Mouse (Mus musculus) thymus, postnatal 36 days (tissue): Measurements from ENCODE around the gene L3mbtl3.

Source experiments
- DNase-seq, 2 experiments: peaks; one replicate each; pipeline ENCODE4 v3.0.0; 2022; ENCODE audit warnings: mixed read lengths in 2 of 2

L3mbtl3 gene

GRCm38 (mm10) chr10:26333966-26334365 is 41.8 kb downstream of the L3mbtl3 start:
- DNase-seq: no peak

DNA sequence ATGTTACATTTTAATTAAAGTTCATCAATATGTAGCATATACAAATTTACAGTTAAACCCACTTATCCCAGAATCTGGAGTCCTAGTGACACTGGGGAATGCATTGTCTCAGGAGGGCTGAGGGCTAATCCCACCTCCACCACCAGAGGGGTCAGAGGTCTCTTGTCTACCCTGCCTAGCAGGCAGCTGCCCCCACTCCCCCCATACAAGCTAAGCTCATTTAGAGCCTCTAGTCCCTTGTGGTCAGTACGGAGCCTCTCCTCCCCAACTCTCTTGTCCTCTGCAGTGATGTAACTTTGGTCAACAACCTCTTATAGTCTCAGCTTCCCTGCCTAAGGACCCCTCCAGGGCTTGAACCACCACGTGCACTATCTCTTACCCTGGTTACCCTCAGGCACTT is 43.0 kb downstream of the L3mbtl3 start:
- DNase-seq: no peak

- DNase-seq: no peak
These were observed 46.9 kb downstream of the L3mbtl3 start for GRCm38 (mm10) chr10:26328843-26329242.

GRCm38 (mm10) chr10:26327691-26328542 is 47.9 kb downstream of the L3mbtl3 start:
- DNase-seq: no peak

GRCm38 (mm10) chr10:26327291-26327690 is 48.5 kb downstream of the L3mbtl3 start:
- no peak for DNase-seq

GRCm38 (mm10) chr10:26325320-26325719 is 50.5 kb downstream of the L3mbtl3 start:
- DNase-seq: peak; percentile 26 to 48

- peak; percentile 40 to 53 for DNase-seq
These were observed 53.3 kb downstream of the L3mbtl3 start for GRCm38 (mm10) chr10:26322344-26323051.

GRCm38 (mm10) chr10:26320679-26321078 is 55.1 kb downstream of the L3mbtl3 start:
- DNase-seq: no peak

DNA sequence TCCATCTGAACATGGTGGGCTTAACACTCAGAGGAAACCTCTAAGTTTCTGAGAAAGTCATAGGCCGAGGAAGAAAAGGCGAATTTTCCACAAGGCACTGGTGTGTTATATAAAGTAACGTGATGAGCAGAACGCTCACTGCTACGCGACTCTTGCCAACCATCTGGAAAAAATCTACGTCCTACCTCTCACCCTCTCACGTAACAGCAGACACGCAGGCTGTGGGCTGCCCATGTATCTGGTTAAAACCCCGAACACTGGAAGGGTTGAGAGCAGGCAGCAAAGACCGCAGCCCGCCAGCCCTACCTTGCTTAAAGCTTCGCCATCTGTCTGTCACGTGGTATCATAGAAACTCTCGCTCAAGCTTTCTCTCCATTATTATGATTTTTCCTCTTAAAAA is 61.4 kb downstream of the L3mbtl3 start:
- DNase-seq: no peak

DNA sequence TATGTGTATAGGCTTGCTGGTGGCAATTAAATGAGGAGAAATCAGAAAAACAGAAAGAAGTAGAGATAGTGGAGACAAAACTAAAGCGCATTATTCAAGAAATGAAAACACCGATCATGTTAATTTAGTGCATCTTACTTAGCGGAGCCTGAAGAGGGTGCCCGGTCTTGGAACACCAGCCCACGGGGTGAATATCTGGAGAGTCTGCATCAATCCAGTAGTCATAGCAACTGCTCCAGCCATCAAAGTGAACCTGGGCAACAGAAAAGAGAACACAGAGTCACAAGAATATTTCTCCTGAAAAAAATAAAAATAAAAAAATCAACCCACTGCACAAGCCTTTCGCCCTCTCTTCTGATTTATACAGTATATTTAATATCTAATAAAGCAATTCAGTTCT is 72.3 kb downstream of the L3mbtl3 start:
- no peak for DNase-seq

DNA sequence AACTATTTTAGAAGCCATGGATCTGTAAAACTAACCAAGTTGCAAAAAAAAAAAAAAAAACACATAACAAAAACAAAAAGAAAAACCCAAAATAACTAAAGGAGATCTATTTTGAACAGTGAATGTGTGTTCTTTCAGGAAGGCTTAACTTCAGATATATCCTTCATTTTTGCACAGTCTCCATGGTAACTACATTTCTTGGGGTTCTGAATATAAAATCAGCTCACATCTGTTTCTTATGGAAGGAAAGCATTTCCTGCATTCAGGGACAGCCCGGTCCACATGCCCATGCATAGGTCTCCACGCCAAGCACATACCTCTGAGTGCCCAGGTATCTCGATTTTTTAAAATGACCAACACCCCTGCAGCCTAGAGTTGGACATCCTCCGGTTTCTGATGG is 73.4 kb downstream of the L3mbtl3 start:
- no peak for DNase-seq

DNA sequence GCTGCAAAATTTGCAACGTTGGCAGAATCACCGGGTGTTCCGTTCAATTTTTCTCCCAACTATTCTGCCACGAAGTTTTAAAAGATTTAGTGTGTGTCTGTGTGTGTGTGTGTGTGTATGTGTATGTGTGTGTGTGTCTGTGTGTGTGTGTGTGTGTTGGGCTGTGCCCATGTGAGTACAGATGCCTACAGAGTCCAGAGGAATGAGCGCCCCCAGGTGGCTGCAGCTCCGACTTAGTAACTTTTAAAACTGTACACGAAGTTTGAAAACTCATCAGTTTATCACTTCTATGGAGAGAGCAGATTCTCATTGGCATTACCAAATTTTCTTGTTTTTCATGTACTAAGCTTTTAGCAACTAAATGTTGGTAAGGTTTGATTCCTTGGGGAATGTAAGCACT is 78.1 kb downstream of the L3mbtl3 start:
- DNase-seq: no peak

DNA sequence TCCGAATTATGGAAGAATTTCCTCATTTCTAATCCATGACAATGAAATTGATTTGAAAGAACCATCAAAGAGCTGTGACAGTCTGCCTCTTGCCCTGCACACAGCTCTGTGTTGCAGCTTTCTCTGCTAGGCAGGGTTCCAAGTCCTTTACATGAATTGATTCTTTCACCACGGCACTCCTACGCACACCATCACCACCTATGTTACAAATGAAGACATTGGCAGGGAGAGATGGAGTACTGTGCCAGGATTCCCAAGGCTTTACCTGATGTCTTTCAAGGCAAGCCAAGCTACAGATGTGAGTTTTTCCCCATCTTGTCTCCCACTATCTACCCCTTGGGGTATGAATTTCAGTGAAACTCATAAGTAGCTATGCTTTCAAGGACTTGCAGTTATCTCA is 78.6 kb downstream of the L3mbtl3 start:
- no peak for DNase-seq

- no peak for DNase-seq
These were observed 88.6 kb downstream of the L3mbtl3 start for GRCm38 (mm10) chr10:26287136-26287535.

DNA sequence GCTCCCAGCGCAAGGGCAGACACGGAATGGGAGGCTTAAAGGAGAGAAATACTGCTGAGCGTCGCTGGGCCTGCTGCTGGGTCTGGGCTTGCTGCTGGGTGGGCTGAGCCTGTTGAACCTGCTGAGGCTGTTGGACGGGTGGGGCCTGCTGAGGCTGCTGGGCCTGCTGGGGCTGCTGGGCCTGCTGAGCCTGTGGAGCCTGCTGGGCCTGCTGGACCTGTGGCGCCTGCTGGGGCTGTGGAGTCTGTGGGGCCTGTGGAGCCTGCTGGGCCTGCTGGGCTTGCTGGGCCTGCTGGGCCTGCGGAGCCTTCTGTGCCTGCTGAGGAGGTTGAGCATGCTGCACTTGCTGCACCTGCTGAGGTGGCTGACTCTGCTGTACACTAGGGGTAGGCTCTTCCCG is 95.8 kb downstream of the L3mbtl3 start:
- DNase-seq: no peak

DNA sequence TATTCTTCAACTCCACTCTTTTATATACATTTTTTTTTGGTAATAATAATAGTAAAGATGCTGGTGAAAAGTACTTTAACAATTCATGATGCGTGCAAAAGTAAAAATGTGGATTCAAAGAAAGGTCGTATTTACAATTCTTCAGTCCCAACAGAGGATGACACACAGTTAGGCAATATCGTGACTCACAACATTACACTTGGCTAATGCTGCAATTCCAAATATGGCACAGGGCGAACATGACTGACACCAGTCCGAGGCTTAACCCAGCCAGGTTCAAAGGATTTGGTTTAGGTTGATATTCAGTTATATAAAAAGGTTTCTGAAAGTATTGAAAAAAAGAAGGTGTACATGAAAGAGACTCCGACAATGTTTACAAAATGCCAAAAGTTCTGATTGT is 100.4 kb downstream of the L3mbtl3 start:
- DNase-seq: no peak

- DNase-seq: no peak
These were observed 111.9 kb downstream of the L3mbtl3 start for GRCm38 (mm10) chr10:26263744-26264459.

- DNase-seq: no peak
These were observed 115.9 kb downstream of the L3mbtl3 start for GRCm38 (mm10) chr10:26259908-26260307.

DNA sequence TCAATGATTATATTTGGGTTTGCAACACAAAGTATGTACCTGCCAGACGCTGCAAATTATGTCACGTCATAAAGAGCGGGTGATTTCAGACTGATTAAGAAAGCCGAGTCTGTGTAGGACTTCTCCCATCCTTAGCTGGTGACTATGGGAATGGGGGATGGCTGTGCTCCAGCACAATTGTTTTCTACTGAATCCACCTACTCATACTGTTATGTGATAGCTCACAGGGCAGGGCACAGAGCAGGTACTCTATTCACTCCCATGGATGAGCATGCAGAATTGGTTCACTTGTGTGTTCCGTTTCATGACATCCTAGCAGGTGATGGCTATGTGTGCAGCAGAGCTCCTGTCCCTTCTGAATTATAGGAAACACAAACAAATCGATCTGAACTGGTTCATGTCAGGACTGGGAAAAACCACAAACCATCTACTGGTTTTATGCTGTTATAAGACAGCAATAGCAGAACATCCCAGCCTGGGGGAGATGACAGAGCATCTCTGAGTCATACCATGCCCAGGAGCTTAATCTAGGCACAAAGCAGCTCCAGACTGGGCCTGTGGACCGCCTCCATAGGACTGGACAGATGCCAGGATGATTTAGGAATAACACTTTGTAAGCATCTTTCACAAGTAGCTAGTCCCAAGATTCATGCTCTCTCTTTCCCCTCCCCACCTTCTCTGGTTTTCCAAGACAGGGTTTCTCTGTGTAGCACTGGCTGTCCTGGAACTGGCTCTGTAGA is 126.2 kb downstream of the L3mbtl3 start:
- DNase-seq: no peak

- no peak for DNase-seq
These were observed 131.3 kb downstream of the L3mbtl3 start for GRCm38 (mm10) chr10:26244466-26244865.

DNA sequence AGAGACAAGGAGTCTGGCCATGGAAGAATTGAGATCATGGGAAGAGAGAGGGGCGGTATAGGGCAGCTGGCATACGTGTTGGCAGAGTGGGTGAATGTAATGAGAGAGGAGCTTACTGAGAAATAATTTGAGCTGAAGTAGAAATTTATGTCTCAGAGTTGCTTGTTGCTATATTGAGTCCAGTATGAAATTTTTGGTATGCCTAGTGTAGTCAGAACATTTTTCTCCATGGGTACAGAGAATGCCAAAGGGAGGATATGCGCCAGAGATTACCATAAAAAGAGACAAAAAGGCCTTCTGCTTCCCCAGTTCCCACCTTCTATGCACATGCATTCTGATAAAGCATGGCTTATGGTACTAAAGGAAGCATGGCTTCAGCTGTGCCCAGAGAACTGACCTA is 132.6 kb downstream of the L3mbtl3 start:
- DNase-seq: no peak

GRCm38 (mm10) chr10:26239090-26239489 is 136.7 kb downstream of the L3mbtl3 start:
- DNase-seq: no peak

GRCm38 (mm10) chr10:26238559-26238958 is 137.2 kb downstream of the L3mbtl3 start:
- DNase-seq: no peak
